16 mouse cellular contexts compared by ENCODE assay signal in the genomic region with DNA sequence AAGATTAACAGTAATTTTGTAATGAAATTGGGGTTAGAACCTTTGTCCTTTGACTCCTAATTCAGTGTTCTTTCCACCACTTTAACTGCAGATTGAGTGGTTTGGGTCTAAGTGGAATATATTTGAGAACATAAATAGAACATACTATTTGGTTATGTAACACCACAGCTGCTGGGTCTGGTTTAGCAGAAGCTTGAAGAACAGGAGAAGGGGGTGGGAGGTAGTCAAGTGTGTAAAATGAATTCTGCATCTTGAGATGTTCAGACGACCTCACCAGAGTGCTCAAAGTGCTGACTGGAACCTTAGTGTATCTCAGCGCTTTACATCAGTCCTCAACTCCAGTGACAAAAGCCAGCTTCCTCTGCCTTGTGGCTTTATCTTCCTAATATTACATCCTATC.
"Had no signal": no experiment of that assay in that cellular context is flagged by ENCODE, and none has a peak within 500 bp of the region (broad histone marks: within the 10 kb centered on the region; RNA-seq: fewer than 3 reads in every experiment).

No protein-coding gene starts in this region.

- DNase-seq: gastrocnemius, adult 2 months; gastrocnemius, postnatal 10 days; gastrocnemius, postnatal 25 days; heart, postnatal 10 days; heart, postnatal 4 days; kidney, adult 11 months; kidney, adult 2 months; kidney, adult 9 months; kidney, postnatal 14 days; kidney, postnatal 36 days; layer of hippocampus, postnatal 36 days; left cerebral cortex, postnatal 4 days; lung, adult 18-20 months had no signal

- ATAC-seq: hindbrain, postnatal 0 days; intestine, embryonic 16.5 days; liver, embryonic 12.5 days had no signal
